Mouse (Mus musculus) CH12.LX (cell line): ENCODE measurements at regions not wholly inside any gene's neighbourhood (a gene's known extent, or its start where the extent isn't known, plus 50 kb on each side); places are given as distances from the start of the nearest gene placed in this dataset.

Experiments used
- DNase-seq: peaks from one replicate; pipeline ENCODE4 v3.0.0-alpha.2; 2013; ENCODE audit errors: extremely low read depth
- H3K27ac ChIP-seq: 2 replicates; pipeline ENCODE4 v1.5.1; 2012; ENCODE audit warnings: low read depth, mild to moderate bottlenecking, control low read depth, moderate library complexity; ENCODE audit not compliant: insufficient read depth
- H3K27me3 ChIP-seq: replicated peaks from 2 replicates; pipeline ENCODE3; 2012; ENCODE audit warnings: inconsistent platforms
- H3K36me3 ChIP-seq, 2 experiments: replicated peaks in 1 of 2; 2 replicates each; pipeline versions ENCODE3 to v1.6.1; 2012; ENCODE audit warnings: inconsistent platforms in 1 of 2, low read length in 1 of 2, mild to moderate bottlenecking in 1 of 2, mixed read lengths in 1 of 2, moderate library complexity in 1 of 2; ENCODE audit not compliant: control insufficient read depth in 1 of 2, insufficient read depth in 1 of 2
- H3K4me1 ChIP-seq, 2 experiments: 2 replicates each; pipeline ENCODE4 v1.6.1; 2012; ENCODE audit warnings: inconsistent platforms in 1 of 2, moderate library complexity in 1 of 2; ENCODE audit not compliant: insufficient read depth in 2 of 2, control insufficient read depth in 1 of 2
- H3K4me2 ChIP-seq: 2 replicates; pipeline ENCODE4 v1.6.1; 2012; ENCODE audit warnings: low read depth, mild to moderate bottlenecking, control low read depth; ENCODE audit not compliant: poor library complexity, insufficient read depth, severe bottlenecking
- H3K4me3 ChIP-seq, 3 experiments: fragments of 150-350 bp in 1 of 3; sonication (generic) in 1 of 3; replicated peaks in 1 of 3; 2 replicates each; pipeline versions ENCODE3 to v1.5.1; 2011 to 2012; ENCODE audit warnings: low read depth in 2 of 3, low read length in 2 of 3, mild to moderate bottlenecking in 2 of 3, moderate library complexity in 2 of 3, control low read depth in 1 of 3, improper control_type of control experiment in 1 of 3, inconsistent platforms in 1 of 3, mixed read lengths in 1 of 3; ENCODE audit not compliant: poor library complexity in 1 of 3
- H3K79me2 ChIP-seq: replicated peaks from 2 replicates; pipeline ENCODE4 v1.6.1; 2012; ENCODE audit warnings: mild to moderate bottlenecking, moderate library complexity; ENCODE audit not compliant: control insufficient read depth, poor library complexity, insufficient read depth, severe bottlenecking; ENCODE audit errors: extremely low read depth
- H3K9ac ChIP-seq: 2 replicates; pipeline ENCODE4 v1.6.1; 2012; ENCODE audit warnings: low read depth, mild to moderate bottlenecking, control low read depth, moderate library complexity; ENCODE audit not compliant: insufficient read depth
- H3K9me3 ChIP-seq: replicated peaks from 2 replicates; pipeline ENCODE3; 2012; ENCODE audit warnings: low read length, inconsistent platforms, mixed read lengths
- BHLHE40 ChIP-seq: IDR thresholded peaks from 2 replicates; pipeline ENCODE4 v1.6.1; 2011; ENCODE audit warnings: mild to moderate bottlenecking, low read depth, low read length, improper control_type of control experiment
- CTCF ChIP-seq, 2 experiments: IDR thresholded peaks in 1 of 2; conservative IDR thresholded peaks in 1 of 2; 2 replicates each; pipeline ENCODE4 v1.5.1; 2011 to 2012; ENCODE audit warnings: low read depth in 2 of 2, low read length in 2 of 2, improper control_type of control experiment in 1 of 2, inconsistent platforms in 1 of 2, mild to moderate bottlenecking in 1 of 2, moderate library complexity in 1 of 2
- EP300 ChIP-seq: IDR thresholded peaks from 2 replicates; pipeline ENCODE4 v1.6.1; 2011; ENCODE audit warnings: low read length, improper control_type of control experiment
- GABPA ChIP-seq: IDR thresholded peaks from 2 replicates; pipeline ENCODE4 v1.6.1; 2012; ENCODE audit warnings: low read depth, low read length, improper control_type of control experiment, inconsistent platforms; ENCODE audit not compliant: insufficient replicate concordance
- HCFC1 ChIP-seq: IDR thresholded peaks from 2 replicates; pipeline ENCODE4 v1.6.1; 2012; ENCODE audit warnings: low read depth, mild to moderate bottlenecking, inconsistent platforms, low read length, improper control_type of control experiment
- MAFK ChIP-seq: IDR thresholded peaks from 2 replicates; pipeline ENCODE4 v1.6.1; 2011; ENCODE audit warnings: low read length, improper control_type of control experiment; ENCODE audit not compliant: insufficient replicate concordance
- MEF2A ChIP-seq: IDR thresholded peaks from 2 replicates; pipeline ENCODE4 v1.6.1; 2014; ENCODE audit warnings: low read depth, mild to moderate bottlenecking, inconsistent platforms, low read length, improper control_type of control experiment, borderline replicate concordance
- MYC ChIP-seq: IDR thresholded peaks from 2 replicates; pipeline ENCODE4 v1.6.1; 2011; ENCODE audit warnings: low read depth, mild to moderate bottlenecking, improper control_type of control experiment, low read length
- NELFE ChIP-seq: IDR thresholded peaks from 2 replicates; pipeline ENCODE4 v1.6.1; 2011; ENCODE audit warnings: low read depth, low read length, improper control_type of control experiment
- POLR2AphosphoS2 ChIP-seq: IDR thresholded peaks from 2 replicates; pipeline ENCODE4 v1.6.1; 2011; ENCODE audit warnings: low read depth, low read length, improper control_type of control experiment
- RAD21 ChIP-seq: IDR thresholded peaks from 2 replicates; pipeline ENCODE4 v1.6.1; 2011; ENCODE audit warnings: low read depth, mild to moderate bottlenecking, low read length, improper control_type of control experiment, moderate library complexity
- RCOR1 ChIP-seq: conservative IDR thresholded peaks from 2 replicates; pipeline ENCODE4 v1.6.1; 2012; ENCODE audit warnings: low read depth, mild to moderate bottlenecking, inconsistent platforms, low read length, improper control_type of control experiment
- SIN3A ChIP-seq: IDR thresholded peaks from 2 replicates; pipeline ENCODE4 v1.6.1; 2012; ENCODE audit warnings: low read length, improper control_type of control experiment, inconsistent platforms
- SMC3 ChIP-seq: IDR thresholded peaks from 2 replicates; pipeline ENCODE4 v1.6.1; 2011; ENCODE audit warnings: low read depth, low read length, improper control_type of control experiment
- TBP ChIP-seq: conservative IDR thresholded peaks from 2 replicates; pipeline ENCODE4 v1.6.1; 2011; ENCODE audit warnings: low read depth, low read length, improper control_type of control experiment
- USF1 ChIP-seq: IDR thresholded peaks from 2 replicates; pipeline ENCODE4 v1.6.1; 2014; ENCODE audit warnings: low read depth, mild to moderate bottlenecking, inconsistent platforms, low read length, improper control_type of control experiment
- USF2 ChIP-seq: conservative IDR thresholded peaks from 2 replicates; pipeline ENCODE4 v1.6.1; 2011; ENCODE audit warnings: low read depth, low read length, improper control_type of control experiment
- dilution Hi-C: fragments of 300-500 bp; cut with MboI; formaldehyde crosslinking; loops from 2 replicates; pipeline ENCODE4 v1.14.3; 2020; ENCODE audit warnings: low sequenced_read_pairs; ENCODE audit not compliant: extremely low pct_unique_long_range_greater_than_20kb, extremely low pct_ligation_motif_present
- in situ Hi-C: fragments of 300-500 bp; cut with MboI; formaldehyde crosslinking; loops from 3 replicates; pipeline ENCODE4 v1.14.3; 2019; ENCODE audit warnings: low sequenced_read_pairs, low pct_ligation_motif_present, low pct_unique_long_range_greater_than_20kb, mixed read lengths

GRCm38 (mm10) chr19:21999621-22000020 is 139.2 kb upstream of the Trpm3 start:
- H3K4me2 ChIP-seq: no peak overlapping the region
- no peaks in the 10 kb centered on the region for H3K27me3 ChIP-seq
- H3K9ac ChIP-seq: no peak overlapping the region
- DNase-seq: no peak
- in situ Hi-C loops: no loop called here
- H3K27ac ChIP-seq: no peak overlapping the region
- TF ChIP-seq CTCF (conservative IDR thresholded peaks at IDR 0.05 in 1 of 2, IDR thresholded peaks at IDR 0.05 in 1 of 2; ENCODE audit: low read depth in 2 of 2, low read length in 2 of 2) (no peak), MEF2A (no peak), SIN3A (no peak), TBP (no peak), GABPA (no peak), BHLHE40 (no peak), USF1 (no peak), HCFC1 (no peak), RAD21 (no peak), POLR2AphosphoS2 (no peak), EP300 (no peak), SMC3 (no peak), RCOR1 (no peak), MYC (no peak), MAFK (no peak)
- H3K9me3 ChIP-seq: no peaks in the 10 kb centered on the region
- dilution Hi-C loops: no loop called here
- no peaks in the 10 kb centered on the region for H3K79me2 ChIP-seq
- H3K36me3 ChIP-seq: no peaks in the 10 kb centered on the region
- no peak overlapping the region for H3K4me3 ChIP-seq
- no peaks in the 10 kb centered on the region; a peak in 1 of 4 replicates for H3K4me1 ChIP-seq

GRCm38 (mm10) chr19:22008053-22008935 is 130.6 kb upstream of the Trpm3 start:
- no peak for DNase-seq
- Histone ChIP-seq H3K36me3 (no peaks in the 10 kb centered on the region), H3K27me3 (no peaks in the 10 kb centered on the region), H3K9me3 (no peaks in the 10 kb centered on the region), H3K4me3 (no peak overlapping the region), H3K4me1 (no peaks in the 10 kb centered on the region), H3K79me2 (no peaks in the 10 kb centered on the region), H3K9ac (no peak overlapping the region), H3K27ac (no peak overlapping the region), H3K4me2 (no peak overlapping the region)
- TF ChIP-seq USF2 (no peak), TBP (no peak), BHLHE40 (no peak), NELFE (no peak)
- dilution Hi-C loops: no loop called here
- in situ Hi-C loops: no loop called here
